Mouse (Mus musculus): Measurements from ENCODE around the gene Tsnaxip1.
A peak's percentile ranks its signal among the peaks of the same experiment; 100 is the strongest.

Gene Tsnaxip1

GRCm38 (mm10) chr8:105826861-105827848 is at the start of gene Tsnaxip1, which contains the start of gene Ranbp10:
Tsnaxip1 (plus strand) TSS chr8:105827731.
Ranbp10 (minus strand) TSS chr8:105827350.
- peak; percentile 99 for DNase-seq

GRCm38 (mm10) chr8:105777833-105778232 is 49.7 kb upstream of the Tsnaxip1 start:
- DNase-seq, result no peak

- no peak for DNase-seq
Measured at GRCm38 (mm10) chr8:105780298-105780697, 47.2 kb upstream of the Tsnaxip1 start.

GRCm38 (mm10) chr8:105788241-105788640 is 39.3 kb upstream of the Tsnaxip1 start:
- DNase-seq, result peak; percentile 46

- no peak for DNase-seq
Measured at GRCm38 (mm10) chr8:105788927-105789326, 38.6 kb upstream of the Tsnaxip1 start.

- no peak for DNase-seq
Measured at GRCm38 (mm10) chr8:105789626-105790025, 37.9 kb upstream of the Tsnaxip1 start.

- peak; percentile 49 for DNase-seq
Measured at GRCm38 (mm10) chr8:105793331-105793730, 34.2 kb upstream of the Tsnaxip1 start.

GRCm38 (mm10) chr8:105794009-105794598 is 33.4 kb upstream of the Tsnaxip1 start:
- no peak for DNase-seq

- DNase-seq, result no peak
Measured at GRCm38 (mm10) chr8:105795785-105796184, 31.7 kb upstream of the Tsnaxip1 start.

GRCm38 (mm10) chr8:105798408-105798807 is 29.1 kb upstream of the Tsnaxip1 start:
- DNase-seq, result no peak

GRCm38 (mm10) chr8:105799091-105799812 is 28.3 kb upstream of the Tsnaxip1 start:
- DNase-seq, result peak; percentile 88

GRCm38 (mm10) chr8:105801153-105801904 is 26.2 kb upstream of the Tsnaxip1 start:
- no peak for DNase-seq

GRCm38 (mm10) chr8:105804797-105805196 is 22.7 kb upstream of the Tsnaxip1 start:
- peak; percentile 86 for DNase-seq

GRCm38 (mm10) chr8:105805346-105805745 is 22.2 kb upstream of the Tsnaxip1 start:
- no peak for DNase-seq

- no peak for DNase-seq
Measured at GRCm38 (mm10) chr8:105805964-105806363, 21.6 kb upstream of the Tsnaxip1 start.

GRCm38 (mm10) chr8:105807766-105808165 is 19.8 kb upstream of the Tsnaxip1 start:
- DNase-seq, result peak; percentile 54

GRCm38 (mm10) chr8:105808480-105808879 is 19.1 kb upstream of the Tsnaxip1 start:
- peak; percentile 29 for DNase-seq

GRCm38 (mm10) chr8:105810245-105810786 is 17.2 kb upstream of the Tsnaxip1 start:
- no peak for DNase-seq

GRCm38 (mm10) chr8:105811061-105811460 is 16.5 kb upstream of the Tsnaxip1 start:
- DNase-seq, result no peak

- no peak for DNase-seq
Measured at GRCm38 (mm10) chr8:105811543-105811942, 16.0 kb upstream of the Tsnaxip1 start.

GRCm38 (mm10) chr8:105812511-105812910 is 15.0 kb upstream of the Tsnaxip1 start:
- peak; percentile 35 for DNase-seq

- no peak for DNase-seq
Measured at GRCm38 (mm10) chr8:105813241-105813640, 14.3 kb upstream of the Tsnaxip1 start.

Data from kidney, adult 11 months (tissue).